Mouse (Mus musculus) layer of hippocampus, postnatal 14 days (tissue): ENCODE measurements around the gene Ccdc47. TPM values are rescaled to one million over a fixed set of nuclear protein-coding genes. Genes with fewer than 3 reads are reported as not detected.

Source experiments
- DNase-seq, 2 experiments: peaks; one replicate each; pipeline ENCODE4 v3.0.0; 2021 to 2022; ENCODE audit warnings: low spot score in 2 of 2, mixed read lengths in 1 of 2
- total RNA-seq, 2 experiments: library from RNA; stranded (reverse); gene quantifications; 2 replicates each; pipeline ENCODE4 v1.2.3; 2021

Gene Ccdc47
- total RNA-seq, 2 experiments from 2014 or later: 94.8 to 96.3 TPM

- no peak for DNase-seq
Measured at GRCm38 (mm10) chr11:106162237-106162636, 53.9 kb downstream of the Ccdc47 start.

GRCm38 (mm10) chr11:106160841-106161721 is 55.1 kb downstream of the Ccdc47 start, which contains the start of the genes Gm10840 and Limd2:
Gm10840 (plus strand) TSS chr11:106160850.
Limd2 (minus strand) TSS chr11:106160860.
- peak; percentile 86 to 89 for DNase-seq

DNA sequence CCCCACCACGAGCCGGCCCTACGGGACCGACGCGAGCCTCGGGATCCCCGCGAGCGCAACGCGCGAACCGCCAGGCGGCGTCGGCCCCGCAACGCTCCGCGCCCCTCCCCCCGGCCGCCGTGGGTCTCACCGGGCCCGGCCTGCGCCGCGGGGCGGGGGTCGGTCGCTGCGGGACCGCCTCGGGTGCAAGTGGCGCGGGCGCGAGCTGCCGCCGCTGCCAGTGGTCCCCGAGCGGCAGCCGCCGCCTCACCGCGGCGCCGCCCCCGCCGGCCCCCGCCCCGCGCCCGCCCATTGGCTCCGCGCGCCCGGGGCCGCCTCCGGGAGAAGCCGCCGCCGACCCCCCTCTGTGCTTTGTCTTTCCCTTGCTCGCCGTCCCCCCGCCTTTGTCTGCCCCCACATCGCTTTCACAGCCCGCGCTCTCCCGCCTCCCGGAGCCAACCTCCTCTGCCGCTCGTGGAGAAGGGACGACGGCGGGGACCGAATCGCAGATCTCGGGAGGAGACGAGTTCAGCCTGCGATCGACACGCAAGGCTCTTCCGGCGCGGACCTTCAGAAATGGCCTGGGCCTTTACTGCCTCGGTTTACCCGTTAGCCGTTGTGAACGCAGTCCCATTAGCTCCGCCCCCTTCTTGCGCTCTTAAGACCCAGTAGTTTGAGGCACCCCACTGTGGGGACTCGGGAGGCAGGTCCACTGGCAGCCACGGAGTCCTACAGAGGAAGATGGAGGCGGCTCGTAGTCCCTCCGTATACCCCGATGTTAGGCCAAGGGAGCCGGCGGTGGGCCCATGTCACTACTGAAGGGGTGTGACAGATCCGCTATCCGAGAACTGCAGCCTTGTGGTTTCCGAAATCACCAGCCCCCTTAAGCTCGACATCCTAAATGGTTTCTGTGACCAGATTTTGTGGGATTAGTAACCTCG is 56.0 kb downstream of the Ccdc47 start:
- peak; percentile 85 to 88 for DNase-seq

GRCm38 (mm10) chr11:106159216-106159920 is 56.8 kb downstream of the Ccdc47 start:
- peak; percentile 43 to 59 for DNase-seq

DNA sequence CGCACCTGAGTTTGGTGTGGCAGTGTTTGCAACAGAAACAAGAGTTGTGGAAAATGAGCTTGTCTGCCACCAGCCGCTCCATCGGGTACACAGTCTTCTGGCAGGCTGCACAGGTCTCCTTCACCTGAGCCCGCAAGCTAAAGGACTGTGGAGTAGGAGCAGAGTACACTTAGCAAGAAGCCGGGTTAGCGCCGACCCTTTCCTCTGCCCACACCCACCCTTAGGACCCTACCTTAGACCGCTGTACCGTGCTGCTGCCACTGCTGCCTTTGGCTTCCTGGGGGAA is 57.3 kb downstream of the Ccdc47 start:
- no peak for DNase-seq

DNA sequence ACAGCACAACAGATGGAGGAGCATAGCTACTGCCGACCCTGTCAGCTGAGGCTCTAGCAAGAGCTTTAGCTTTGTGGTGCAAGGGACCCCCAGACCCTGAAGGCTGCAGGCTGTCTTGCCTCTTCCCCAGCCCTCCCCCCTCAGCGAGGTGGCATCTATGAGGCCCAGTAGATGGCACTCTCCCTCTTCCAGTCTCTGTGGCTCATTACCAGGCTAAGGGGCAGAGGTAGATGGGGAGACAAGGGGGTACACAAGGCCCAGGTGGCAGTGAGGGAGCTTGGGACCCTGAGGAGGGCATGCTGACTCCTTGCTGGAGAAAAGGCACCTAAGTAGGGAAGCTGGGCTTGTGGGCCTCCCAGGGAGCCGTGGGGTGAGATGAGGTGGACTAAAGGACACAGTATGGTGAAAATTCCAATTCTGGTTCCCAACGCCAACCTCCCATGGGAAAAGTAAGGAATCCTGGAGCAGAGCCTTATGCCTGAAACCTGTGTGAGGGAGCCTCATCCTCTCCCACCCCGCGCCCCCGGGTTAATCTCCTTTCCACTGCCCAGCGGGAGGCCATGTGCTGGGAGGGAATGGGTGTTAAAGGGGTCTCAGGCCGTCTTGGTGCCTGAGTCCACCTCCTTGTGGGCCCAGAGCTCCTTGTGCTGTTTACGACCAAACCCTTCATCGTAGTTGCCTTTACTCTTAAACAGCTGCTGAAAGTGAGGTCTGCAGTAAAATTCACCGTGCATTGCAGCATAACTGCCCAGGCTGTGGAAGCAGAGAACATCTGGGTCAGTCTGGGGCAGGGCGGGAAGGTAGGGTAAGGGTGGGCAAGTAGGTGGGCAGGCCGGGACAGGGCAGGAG is 57.8 kb downstream of the Ccdc47 start:
- DNase-seq: peak in 1 of 2 experiments; percentile 41

- no peak for DNase-seq
Measured at GRCm38 (mm10) chr11:106157154-106157553, 59.0 kb downstream of the Ccdc47 start.

- DNase-seq: no peak
Measured at GRCm38 (mm10) chr11:106156257-106156656, 59.9 kb downstream of the Ccdc47 start.

- peak in 1 of 2 experiments; percentile 28 for DNase-seq
Measured at GRCm38 (mm10) chr11:106155761-106156160, 60.4 kb downstream of the Ccdc47 start.

GRCm38 (mm10) chr11:106154770-106155169 is 61.4 kb downstream of the Ccdc47 start:
- no peak for DNase-seq

DNA sequence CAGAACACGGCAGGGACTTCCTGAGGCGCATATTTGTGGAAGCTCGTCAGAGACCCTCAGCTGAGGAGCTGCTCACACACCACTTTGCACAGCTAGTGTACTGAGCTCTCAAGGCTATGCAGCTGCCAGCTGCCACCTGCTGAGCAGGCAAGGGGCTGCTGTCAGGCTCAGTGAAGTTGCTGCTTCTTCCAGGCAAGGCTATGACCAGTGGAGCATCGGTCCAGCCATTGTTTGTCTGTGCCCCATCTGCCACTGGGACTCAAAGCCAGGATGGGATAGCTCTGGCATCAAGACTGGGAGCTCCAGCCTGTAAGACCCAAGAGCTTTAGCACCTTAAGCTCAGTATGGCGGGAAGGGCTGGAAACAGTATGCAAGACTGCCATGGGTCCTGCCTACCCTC is 62.1 kb downstream of the Ccdc47 start:
- no peak for DNase-seq

DNA sequence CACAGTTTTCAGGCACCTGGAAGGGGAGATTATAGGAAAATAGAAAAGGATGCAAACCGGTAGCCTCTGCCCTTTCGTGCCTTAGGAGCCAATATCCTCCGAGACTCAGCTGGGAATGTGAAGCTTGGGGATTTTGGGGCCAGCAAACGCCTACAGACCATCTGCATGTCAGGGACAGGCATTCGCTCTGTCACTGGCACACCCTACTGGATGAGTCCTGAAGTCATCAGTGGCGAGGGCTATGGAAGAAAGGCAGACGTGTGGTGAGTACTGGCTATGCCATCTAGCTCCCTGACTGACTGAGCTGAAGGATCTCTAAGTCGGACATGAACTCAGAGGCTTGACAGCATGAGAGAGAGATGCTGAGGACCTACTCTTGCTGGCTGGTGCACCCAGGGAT is 64.0 kb downstream of the Ccdc47 start:
- DNase-seq: peak; percentile 56 to 75

DNA sequence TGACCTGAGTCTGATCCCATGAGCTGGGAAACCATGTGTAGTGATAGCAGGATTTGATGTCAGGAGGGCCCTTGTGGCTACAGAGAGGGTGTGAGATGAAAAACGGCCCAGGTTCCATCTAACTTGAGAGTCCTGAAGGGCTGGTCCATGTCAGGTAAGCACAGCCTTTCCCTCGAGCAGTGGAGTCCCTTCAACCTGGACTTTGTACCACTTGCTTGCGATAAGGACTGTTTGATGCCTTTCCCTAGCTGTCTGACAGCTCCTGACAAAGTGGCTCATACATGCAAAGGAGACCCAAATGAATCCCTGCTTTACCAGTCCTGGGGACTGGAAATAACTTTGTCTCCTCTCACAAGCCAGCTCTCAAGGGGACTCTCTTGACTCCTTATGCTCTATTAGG is 64.9 kb downstream of the Ccdc47 start:
- DNase-seq: no peak

Other genes with a start within 250 kb of the Ccdc47 start
- gene Ace, start 248.4 kb downstream of the Ccdc47 start, total RNA-seq: 10 to 100 TPM in 1 of 2 experiments, 1 to 10 TPM in 1; 8.4 to 16.4 TPM
- not detected for gene Ace3, start 221.7 kb downstream of the Ccdc47 start, total RNA-seq
- under 1 TPM; 0.60 to 0.98 TPM for gene Kcnh6, start 208.2 kb downstream of the Ccdc47 start, total RNA-seq
- 100 to 1,000 TPM; 159 to 180 TPM for gene Dcaf7, start 179.5 kb downstream of the Ccdc47 start, total RNA-seq
- gene Taco1, start 150.3 kb downstream of the Ccdc47 start, total RNA-seq: 10 to 100 TPM; 17.3 to 18.1 TPM
- gene Map3k3, start 131.7 kb downstream of the Ccdc47 start, total RNA-seq: 10 to 100 TPM; 25.5 to 29.3 TPM
- not detected for gene Gm10840, start 55.5 kb downstream of the Ccdc47 start, total RNA-seq
- 100 to 1,000 TPM; 139 to 142 TPM for gene Limd2, start 55.5 kb downstream of the Ccdc47 start, total RNA-seq
- 10 to 100 TPM; 28.7 to 34.2 TPM for gene Strada, start 14.2 kb downstream of the Ccdc47 start, total RNA-seq
- gene Ddx42, start 582 bp upstream of the Ccdc47 start, total RNA-seq: 10 to 100 TPM; 67.4 to 67.8 TPM
- gene Ftsj3, start 39.7 kb upstream of the Ccdc47 start, total RNA-seq: 10 to 100 TPM; 31.0 to 36.6 TPM
- 100 to 1,000 TPM; 137 to 141 TPM for gene Psmc5, start 39.8 kb upstream of the Ccdc47 start, total RNA-seq
- 10 to 100 TPM; 23.8 to 24.0 TPM for gene Smarcd2, start 56.6 kb upstream of the Ccdc47 start, total RNA-seq
- under 1 TPM; 0.21 to 0.29 TPM for gene Tcam1, start 60.3 kb upstream of the Ccdc47 start, total RNA-seq
- gene Gh, start 85.5 kb upstream of the Ccdc47 start, total RNA-seq: not detected
- under 1 TPM; 0.43 to 0.67 TPM for gene Cd79b, start 98.4 kb upstream of the Ccdc47 start, total RNA-seq
- not detected for gene Scn4a, start 136.9 kb upstream of the Ccdc47 start, total RNA-seq
- gene Prr29, start 149.1 kb upstream of the Ccdc47 start, total RNA-seq: under 1 TPM in 1 of 2 experiments, not detected in 1; 0.74 TPM
- 1 to 10 TPM; 4.5 to 5.9 TPM for gene Icam2, start 171.7 kb upstream of the Ccdc47 start, total RNA-seq